Mouse (Mus musculus): ENCODE data around the gene Adm.

GRCm38 (mm10) chr7:110650491-110650890 is 23.0 kb downstream of the Adm start:
- no peak for TF ChIP-seq MAX (IDR thresholded peaks at IDR 0.05; ENCODE audit: low read depth)
- no peak for TF ChIP-seq POLR2A (IDR thresholded peaks at IDR 0.05; ENCODE audit: insufficient read length, low read depth)
- no peak for TF ChIP-seq USF1 (IDR thresholded peaks at IDR 0.05; ENCODE audit: low read depth)
- no peak for TF ChIP-seq REST (IDR thresholded peaks at IDR 0.05; ENCODE audit: insufficient read depth, insufficient read length)
- TF ChIP-seq MYOG (IDR thresholded peaks at IDR 0.05; ENCODE audit: control insufficient read depth in 1 of 3, insufficient read depth in 1 of 3, insufficient read length in 2 of 3, low read depth in 2 of 3) = no peak
- no peak for TF ChIP-seq MYOD1 (IDR thresholded peaks at IDR 0.05; ENCODE audit: control insufficient read depth in 1 of 3, insufficient read length in 2 of 3, low read depth in 2 of 3)
- no peak for TF ChIP-seq E2F4 (IDR thresholded peaks at IDR 0.05; ENCODE audit: insufficient read depth)
- no peak for TF ChIP-seq TCF12 (IDR thresholded peaks at IDR 0.05; ENCODE audit: insufficient read depth, poor library complexity, severe bottlenecking)
- TF ChIP-seq POLR2AphosphoS2 (IDR thresholded peaks at IDR 0.05; ENCODE audit: insufficient read length, low read depth) = no peak
- TF ChIP-seq SRF (IDR thresholded peaks at IDR 0.05; ENCODE audit: control insufficient read depth, insufficient read length, low read depth) = no peak

All from myocyte (in vitro differentiated cells).